Comparison of ENCODE assay signal across 20 mouse cellular contexts in the genomic region with DNA sequence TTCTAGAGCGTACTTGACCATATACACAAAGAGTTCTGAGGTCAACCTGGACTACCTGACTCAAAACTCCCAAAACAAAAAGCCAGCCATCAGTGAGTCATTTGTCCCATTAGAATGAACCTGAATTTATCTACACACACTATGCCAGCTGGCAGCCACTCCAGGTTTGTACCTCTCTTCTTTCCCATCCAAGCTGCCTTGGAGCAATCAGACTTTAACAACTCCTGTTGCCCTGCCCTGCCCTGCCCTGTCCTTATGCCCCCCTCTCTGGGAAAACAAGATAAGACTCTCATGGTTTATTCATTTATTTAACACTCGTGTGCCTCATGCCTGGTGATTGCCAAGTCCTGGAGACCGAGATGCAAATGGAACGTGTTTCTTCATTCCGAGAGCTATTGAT. TPM values are rescaled to one million over a fixed set of nuclear protein-coding genes. Genes with fewer than 3 reads are reported as not detected.
DNase-seq lines count a peak whose midpoint lies in the region; ATAC-seq and TF ChIP-seq lines count a peak whose summit lies in the region.
"Had no signal": no experiment of that assay in that cellular context is flagged by ENCODE, and none has a peak within 500 bp of the region (broad histone marks: within the 10 kb centered on the region; RNA-seq: fewer than 3 reads in every experiment).

No protein-coding gene starts in this region.

- peak; percentile 27 for ATAC-seq in intestine, embryonic 15.5 days
- no peak for ATAC-seq in liver, embryonic 16.5 days (ENCODE audit: low read depth)
- ATAC-seq: forebrain, embryonic 13.5 days; Patski had no signal

- no peak overlapping the region for H3K27ac ChIP-seq in intestine, embryonic 15.5 days
- 0 out of 2 replicates have a peak overlapping the region, but pooled peaks have one; percentile 19 for H3K27ac ChIP-seq in liver, embryonic 16.5 days (ENCODE audit: low read length)
- H3K27ac ChIP-seq in layer of hippocampus, adult 2 months, result no peak overlapping the region
- H3K27ac ChIP-seq: forebrain, embryonic 13.5 days; heart, adult 2 months; kidney, embryonic 15.5 days; limb, embryonic 15.5 days; neural tube, embryonic 15.5 days; stomach, embryonic 15.5 days had no signal

- H3K4me2 ChIP-seq in intestine, embryonic 15.5 days (replicated peaks), result no peak overlapping the region
- peak overlapping the region; percentile 21; the same call in 1 of the 2 replicates for H3K4me2 ChIP-seq in liver, embryonic 16.5 days (ENCODE audit: low read depth, low read length)
- H3K4me2 ChIP-seq: forebrain, embryonic 13.5 days; kidney, embryonic 15.5 days; limb, embryonic 15.5 days; neural tube, embryonic 15.5 days; stomach, embryonic 15.5 days had no signal

- H3K36me3 ChIP-seq in intestine, embryonic 15.5 days, result no peaks in the 10 kb centered on the region
- peaks cover 3% of the 10 kb centered on the region for H3K36me3 ChIP-seq in liver, embryonic 16.5 days (ENCODE audit: control insufficient read depth, insufficient read depth)
- H3K36me3 ChIP-seq: neural tube, embryonic 15.5 days; stomach, embryonic 15.5 days had no signal

- peak; percentile 48 for DNase-seq in cerebellum, adult 9-11 months
- no peak for DNase-seq in cerebellum, adult 11 months
- DNase-seq in lung, postnatal 4 days, result peak; percentile 45 to 65
- DNase-seq in layer of hippocampus, adult 9-10 months (ENCODE audit: low spot score), result no peak
- no peak for DNase-seq in layer of hippocampus, adult 2 months (ENCODE audit: low spot score in 2 of 2)
- DNase-seq in T-cell, adult 2 months (ENCODE audit: low spot score), result no peak
- DNase-seq: cerebellum, adult 2 months; thymus, postnatal 4 days had no signal

- H3K9me3 ChIP-seq in intestine, embryonic 15.5 days, result no peaks in the 10 kb centered on the region
- H3K9me3 ChIP-seq in liver, embryonic 16.5 days (replicated peaks; ENCODE audit: control insufficient read depth, low read length), result no peaks in the 10 kb centered on the region
- H3K9me3 ChIP-seq: kidney, embryonic 15.5 days; limb, embryonic 15.5 days; neural tube, embryonic 15.5 days; stomach, embryonic 15.5 days had no signal

- H3K4me1 ChIP-seq in intestine, embryonic 15.5 days (replicated peaks), result peaks cover 5% of the 10 kb centered on the region; the same call in 1 of the 2 replicates
- peaks cover 26% of the 10 kb centered on the region for H3K4me1 ChIP-seq in liver, embryonic 16.5 days (ENCODE audit: control insufficient read depth, low read depth, low read length)

- H3K27me3 ChIP-seq in intestine, embryonic 15.5 days (replicated peaks), result no peaks in the 10 kb centered on the region
- no peaks in the 10 kb centered on the region for H3K27me3 ChIP-seq in liver, embryonic 16.5 days (ENCODE audit: control insufficient read depth, insufficient read depth, low read depth, low read length)
- H3K27me3 ChIP-seq: forebrain, embryonic 13.5 days; kidney, embryonic 15.5 days; limb, embryonic 15.5 days; neural tube, embryonic 15.5 days; Patski; stomach, embryonic 15.5 days had no signal

- H3K9ac ChIP-seq in intestine, embryonic 15.5 days, result no peak overlapping the region
- H3K9ac ChIP-seq in liver, embryonic 16.5 days (ENCODE audit: low read depth, low read length), result no peak overlapping the region
- H3K9ac ChIP-seq: forebrain, embryonic 13.5 days; kidney, embryonic 15.5 days; limb, embryonic 15.5 days; neural tube, embryonic 15.5 days; stomach, embryonic 15.5 days had no signal

- 72% methylated on average over 5 of the region's 5 CpGs for WGBS in intestine, embryonic 15.5 days
- 55% methylated on average over 5 of the region's 5 CpGs for WGBS in liver, embryonic 16.5 days (ENCODE audit: insufficient replicate concordance)

- no peak for TF ChIP-seq CTCF in layer of hippocampus, adult 2 months (conservative IDR thresholded peaks at IDR 0.05)

- no peak overlapping the region for H3K4me3 ChIP-seq in intestine, embryonic 15.5 days (replicated peaks)
- H3K4me3 ChIP-seq in liver, embryonic 16.5 days (ENCODE audit: low read depth, low read length), result no peak overlapping the region
- no peak overlapping the region for H3K4me3 ChIP-seq in layer of hippocampus, adult 2 months
- H3K4me3 ChIP-seq: forebrain, embryonic 13.5 days; heart, adult 2 months; kidney, embryonic 15.5 days; limb, embryonic 15.5 days; neural tube, embryonic 15.5 days; stomach, embryonic 15.5 days had no signal

RNA-seq across cellular contexts. Expression of gene Ccdc107, which starts 1.9 kb away (rescaled TPM):
- 98.8 and 102 TPM in 2 replicates for polyA plus RNA-seq in intestine, embryonic 15.5 days (2015; fragmentation: Nextera tagmentation; extraction: Ambion mirVana)
- 35.2 and 37.0 TPM in 2 replicates for polyA plus RNA-seq in liver, embryonic 16.5 days (2015; fragmentation: Nextera tagmentation; extraction: Ambion mirVana)
- 10 to 100 TPM; 27.6 to 29.0 TPM for total RNA-seq in layer of hippocampus, adult 2 months (2021)

RNA-seq across cellular contexts. Expression of gene Sit1, which starts 7.3 kb away (rescaled TPM):
- not detected in 2 replicates for polyA plus RNA-seq in intestine, embryonic 15.5 days (2015; fragmentation: Nextera tagmentation; extraction: Ambion mirVana)
- 0.21 and 0.27 TPM in 2 replicates for polyA plus RNA-seq in liver, embryonic 16.5 days (2015; fragmentation: Nextera tagmentation; extraction: Ambion mirVana)
- not detected for total RNA-seq in layer of hippocampus, adult 2 months (2021)
- total RNA-seq: heart, postnatal 36 days; layer of hippocampus, adult 18-20 months had no signal
- polyA plus RNA-seq: cerebellum, adult 2 months; embryonic facial prominence, embryonic 14.5 days; forebrain, embryonic 13.5 days; heart, adult 2 months; kidney, embryonic 15.5 days; limb, embryonic 15.5 days; neural tube, embryonic 15.5 days; Patski; stomach, embryonic 15.5 days had no signal

RNA-seq across cellular contexts. Expression of gene Arhgef39, which starts 8.7 kb away (rescaled TPM):
- polyA plus RNA-seq in intestine, embryonic 15.5 days (2015; fragmentation: Nextera tagmentation; extraction: Ambion mirVana), result 45.2 and 48.6 TPM in 2 replicates
- polyA plus RNA-seq in liver, embryonic 16.5 days (2015; fragmentation: Nextera tagmentation; extraction: Ambion mirVana), result 32.7 and 34.6 TPM in 2 replicates
- 1 to 10 TPM in 1 of 2 experiments, under 1 TPM in 1; 0.64 to 1.0 TPM for total RNA-seq in layer of hippocampus, adult 2 months (2021)
- total RNA-seq: layer of hippocampus, adult 18-20 months had no signal

RNA-seq across cellular contexts. Expression of gene Car9, which starts 16.0 kb away (rescaled TPM):
- 18.0 and 30.0 TPM in 2 replicates for polyA plus RNA-seq in intestine, embryonic 15.5 days (2015; fragmentation: Nextera tagmentation; extraction: Ambion mirVana)
- 1.3 and 1.7 TPM in 2 replicates for polyA plus RNA-seq in liver, embryonic 16.5 days (2015; fragmentation: Nextera tagmentation; extraction: Ambion mirVana)
- not detected for total RNA-seq in layer of hippocampus, adult 2 months (2021)
- total RNA-seq: layer of hippocampus, adult 18-20 months had no signal
- polyA plus RNA-seq: Patski had no signal

RNA-seq across cellular contexts. Expression of gene Tpm2, which starts 32.8 kb away (rescaled TPM):
- 510 and 514 TPM in 2 replicates for polyA plus RNA-seq in intestine, embryonic 15.5 days (2015; fragmentation: Nextera tagmentation; extraction: Ambion mirVana)
- polyA plus RNA-seq in liver, embryonic 16.5 days (2015; fragmentation: Nextera tagmentation; extraction: Ambion mirVana), result 30.0 and 48.9 TPM in 2 replicates
- 1 to 10 TPM; 5.4 to 6.1 TPM for total RNA-seq in layer of hippocampus, adult 2 months (2021)

Comparison
In these comparisons a context has a peak if more than half of its experiments do, and no peak if none do; other contexts are left out.
1. DNase-seq: peak in cerebellum, adult 9-11 months (single experiment) and lung, postnatal 4 days (2 of 2); none in cerebellum, adult 11 months (single experiment), layer of hippocampus, adult 9-10 months (single experiment), layer of hippocampus, adult 2 months (0 of 2) and T-cell, adult 2 months (single experiment).